11 mouse cellular contexts compared by ENCODE assay signal in the genomic region with DNA sequence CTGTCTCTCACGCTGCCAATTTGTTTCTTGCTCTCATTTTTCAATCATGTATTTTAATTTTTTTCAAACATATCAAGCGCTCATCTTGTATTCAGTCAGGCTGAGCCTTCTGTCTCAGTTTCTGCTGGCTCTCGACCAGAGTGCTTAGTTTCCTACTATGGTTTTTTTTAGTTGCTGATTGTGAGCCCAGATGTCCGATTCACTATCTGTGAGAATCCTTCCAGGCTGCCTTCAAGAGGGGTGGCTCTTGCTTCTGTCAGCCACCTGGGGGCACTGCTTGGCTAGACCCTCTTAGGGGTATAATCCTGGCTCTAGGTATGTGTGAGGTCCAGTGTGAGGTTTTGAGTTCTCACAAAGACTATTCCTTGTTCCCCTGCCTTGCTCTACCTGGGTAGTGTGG. TPM values are rescaled to one million over a fixed set of nuclear protein-coding genes. Genes with fewer than 3 reads are reported as not detected.
A peak's percentile ranks its signal among the peaks of the same experiment; 100 is the strongest.
DNase-seq lines count a peak whose midpoint lies in the region; ATAC-seq and TF ChIP-seq lines count a peak whose summit lies in the region.
"Had no signal": no experiment of that assay in that cellular context is flagged by ENCODE, and none has a peak within 500 bp of the region (broad histone marks: within the 10 kb centered on the region; RNA-seq: fewer than 3 reads in every experiment).

No protein-coding gene starts in this region.

- TF ChIP-seq CTCF in CH12.LX (conservative IDR thresholded peaks at IDR 0.05 in 1 of 2, IDR thresholded peaks at IDR 0.05 in 1 of 2; ENCODE audit: low read depth in 2 of 2, low read length in 2 of 2), result peak in 1 of 2 experiments; percentile 57; a peak in 2 of 4 replicates

- H3K4me2 ChIP-seq in CH12.LX (ENCODE audit: insufficient read depth, low read depth, poor library complexity, severe bottlenecking), result no peak overlapping the region
- H3K4me2 ChIP-seq in embryonic facial prominence, embryonic 14.5 days (ENCODE audit: low read depth, low read length), result no peak overlapping the region
- H3K4me2 ChIP-seq: hindbrain, embryonic 14.5 days had no signal

- dilution Hi-C loops in CH12.LX (cut with MboI; ENCODE audit: extremely low pct_ligation_motif_present, extremely low pct_unique_long_range_greater_than_20kb, low sequenced_read_pairs), result no loop called here

- in situ Hi-C loops in CH12.LX (cut with MboI; ENCODE audit: low pct_ligation_motif_present, low pct_unique_long_range_greater_than_20kb, low sequenced_read_pairs), result no loop called here

- H3K9me3 ChIP-seq in CH12.LX (replicated peaks; ENCODE audit: low read length), result no peaks in the 10 kb centered on the region
- no peaks in the 10 kb centered on the region for H3K9me3 ChIP-seq in embryonic facial prominence, embryonic 14.5 days (ENCODE audit: control insufficient read depth, low read length)

- no peak for TF ChIP-seq POLR2A in CH12.LX (IDR thresholded peaks at IDR 0.05; ENCODE audit: low read depth, low read length)

- H3K79me2 ChIP-seq in CH12.LX (replicated peaks; ENCODE audit: control insufficient read depth, extremely low read depth, insufficient read depth, poor library complexity, severe bottlenecking), result no peaks in the 10 kb centered on the region

- H3K27me3 ChIP-seq in CH12.LX (replicated peaks), result peaks cover 21% of the 10 kb centered on the region
- H3K27me3 ChIP-seq in embryonic facial prominence, embryonic 14.5 days (replicated peaks; ENCODE audit: control insufficient read depth, insufficient read depth, low read length), result no peaks in the 10 kb centered on the region

- H3K36me3 ChIP-seq in CH12.LX (replicated peaks in 1 of 2; ENCODE audit: control insufficient read depth in 1 of 2, insufficient read depth in 1 of 2, low read length in 1 of 2), result no peaks in the 10 kb centered on the region
- H3K36me3 ChIP-seq in embryonic facial prominence, embryonic 14.5 days (ENCODE audit: control insufficient read depth, insufficient read depth, low read length), result no peaks in the 10 kb centered on the region

- H3K27ac ChIP-seq in CH12.LX (ENCODE audit: insufficient read depth, low read depth), result no peak overlapping the region
- H3K27ac ChIP-seq in embryonic facial prominence, embryonic 14.5 days (replicated peaks; ENCODE audit: low read depth, low read length), result peak overlapping the region; percentile 10; the same call in 1 of the 2 replicates
- H3K27ac ChIP-seq: hindbrain, embryonic 14.5 days; liver, embryonic 14.5 days had no signal

- no peak for ATAC-seq in embryonic facial prominence, embryonic 14.5 days (ENCODE audit: low read depth)

- no peak overlapping the region for H3K9ac ChIP-seq in CH12.LX (ENCODE audit: insufficient read depth, low read depth)
- H3K9ac ChIP-seq in embryonic facial prominence, embryonic 14.5 days (ENCODE audit: low read depth, low read length), result no peak overlapping the region
- H3K9ac ChIP-seq: hindbrain, embryonic 14.5 days; liver, embryonic 14.5 days had no signal

- DNase-seq in cerebellum, adult 11-12 months, result peak; percentile 73
- no peak for DNase-seq in cerebellum, adult 8-10 months
- DNase-seq in CH12.LX (ENCODE audit: extremely low read depth), result no peak
- peak; percentile 70 for DNase-seq in embryonic facial prominence, embryonic 14.5 days (ENCODE audit: low spot score)
- DNase-seq in left cerebral cortex, postnatal 10 days (ENCODE audit: extremely low spot score in 1 of 2, low spot score in 2 of 2), result peak; percentile 55 to 82
- no peak for DNase-seq in adrenal gland, adult 2 months
- no peak for DNase-seq in testis, postnatal 14 days (ENCODE audit: low spot score)
- DNase-seq in kidney, adult 18-20 months, result no peak
- DNase-seq: adrenal gland, postnatal 10 days had no signal

- TF ChIP-seq EP300 in CH12.LX (IDR thresholded peaks at IDR 0.05; ENCODE audit: low read length), result no peak

- no peak overlapping the region for H3K4me3 ChIP-seq in CH12.LX (replicated peaks in 1 of 3; ENCODE audit: low read depth in 2 of 3, low read length in 2 of 3, poor library complexity in 1 of 3)
- H3K4me3 ChIP-seq in embryonic facial prominence, embryonic 14.5 days (ENCODE audit: low read depth, low read length), result no peak overlapping the region

- intact Hi-C loops in left cerebral cortex, postnatal 10 days (cut with DNase I), result no loop called here

- peak; percentile 31 for TF ChIP-seq RAD21 in CH12.LX (IDR thresholded peaks at IDR 0.05; ENCODE audit: low read depth, low read length)

- peaks cover 0 to 5% of the 10 kb centered on the region in 2 experiments; a peak in 1 of 4 replicates for H3K4me1 ChIP-seq in CH12.LX (ENCODE audit: control insufficient read depth in 1 of 2, insufficient read depth in 2 of 2)
- no peaks in the 10 kb centered on the region for H3K4me1 ChIP-seq in embryonic facial prominence, embryonic 14.5 days (ENCODE audit: control insufficient read depth, insufficient read depth, low read length)

- 41% methylated on average over 4 of the region's 4 CpGs for WGBS in embryonic facial prominence, embryonic 14.5 days

TF ChIP-seq in CH12.LX, 34 proteins besides CTCF, POLR2A, EP300 and RAD21:
- no peak for TF ChIP-seq ZMIZ1 (IDR thresholded peaks at IDR 0.05; ENCODE audit: low read depth, low read length)
- TF ChIP-seq SMC3 (IDR thresholded peaks at IDR 0.05; ENCODE audit: low read depth, low read length), result peak; percentile 48

RNA-seq across cellular contexts. Expression of gene Faap20, which starts 46.4 kb away (rescaled TPM):
- total RNA-seq in CH12.LX (2012; rRNA removed) (42.1 and 45.0 TPM in 2 replicates), CH12.LX (2014; rRNA removed) (24.1 and 31.0 TPM in 2 replicates)
- 35.7 and 36.4 TPM in 2 replicates for polyA plus RNA-seq in CH12.LX (2012; ENCODE audit: insufficient read length, low read depth)
- 66.1 and 68.5 TPM in 2 replicates for polyA plus RNA-seq in embryonic facial prominence, embryonic 14.5 days (2014; fragmentation: Nextera tagmentation; extraction: Ambion mirVana)
- total RNA-seq in left cerebral cortex, postnatal 10 days (2021), result 10 to 100 TPM; 25.4 to 26.2 TPM
- 10 to 100 TPM; 40.3 to 57.3 TPM for total RNA-seq in adrenal gland, adult 2 months (2021)
- 106 and 127 TPM in 2 replicates for polyA plus RNA-seq in adrenal gland, adult 2 months (2012; rRNA removed)

Comparison
In these comparisons a context has a peak if more than half of its experiments do, and no peak if none do; other contexts are left out.
1. DNase-seq: peak in cerebellum, adult 11-12 months (single experiment), embryonic facial prominence, embryonic 14.5 days (single experiment) and left cerebral cortex, postnatal 10 days (2 of 2); none in cerebellum, adult 8-10 months (single experiment), CH12.LX (single experiment), adrenal gland, adult 2 months (single experiment), testis, postnatal 14 days (single experiment) and kidney, adult 18-20 months (single experiment).